Mouse (Mus musculus): Measurements from ENCODE around the gene Cars.

- no peak for TF ChIP-seq MAX (IDR thresholded peaks at IDR 0.05)
- TF ChIP-seq CTCF (IDR thresholded peaks at IDR 0.05; ENCODE audit: control insufficient read depth, insufficient read depth, insufficient read length) = no peak
- no peak for TF ChIP-seq USF1 (IDR thresholded peaks at IDR 0.05; ENCODE audit: low read depth)
- no peak for TF ChIP-seq FOSL1 (IDR thresholded peaks at IDR 0.05; ENCODE audit: insufficient read depth, low read length, poor library complexity, severe bottlenecking)
Observed at GRCm38 (mm10) chr7:143583025-143583424, 16.9 kb downstream of the Cars start.
